Mouse (Mus musculus): ENCODE results near the gene Ece1. TPM values are rescaled to one million over a fixed set of nuclear protein-coding genes. Genes with fewer than 3 reads are reported as not detected.
A peak's percentile ranks its signal among the peaks of the same experiment; 100 is the strongest.

Ece1 gene
- polyA plus RNA-seq, 1 experiment from 2014 or later = 69.0 TPM

DNA sequence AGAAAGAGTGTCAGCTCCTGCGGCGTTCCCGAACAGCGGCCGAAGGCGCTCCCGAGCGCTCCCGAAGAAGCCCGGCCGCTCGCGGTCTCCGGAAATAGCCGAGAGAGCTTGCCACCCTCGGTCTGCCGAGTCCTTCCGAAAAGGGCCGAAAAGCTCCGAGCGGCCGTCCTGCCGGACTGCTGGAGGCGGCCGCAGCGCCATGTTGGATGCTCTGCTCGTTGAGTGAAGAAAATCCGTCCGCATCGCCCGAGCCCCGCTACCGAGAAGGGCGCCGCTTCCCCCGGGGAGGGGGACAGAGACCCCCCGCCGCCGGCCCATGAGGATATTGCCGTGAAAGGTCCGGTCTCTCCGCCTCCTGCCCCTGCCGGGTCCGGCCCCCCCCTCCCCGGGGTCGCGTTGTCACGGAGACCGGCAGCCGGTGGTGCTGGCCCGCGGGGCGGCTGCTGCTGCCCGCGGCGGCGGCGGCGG is 131.3 kb downstream of the Ece1 start:
- peak; percentile 93 for ATAC-seq (ENCODE audit: low FRiP score, low TSS enrichment)
- H3K27ac ChIP-seq (ENCODE audit: low read depth, low read length) = peak overlapping the region; percentile 93
- H3K9ac ChIP-seq (ENCODE audit: low read depth, low read length) = peak overlapping the region; percentile 99
- peaks cover 16% of the 10 kb centered on the region for H3K4me1 ChIP-seq (ENCODE audit: control insufficient read depth, insufficient read depth, low read length)
- peak overlapping the region; percentile 99 for H3K4me3 ChIP-seq (ENCODE audit: low read length)
- H3K27me3 ChIP-seq (ENCODE audit: control insufficient read depth, insufficient read depth, low read length) = no peaks in the 10 kb centered on the region
- under 1% methylated on average over 57 of the region's 59 CpGs for WGBS
- peaks cover 15% of the 10 kb centered on the region for H3K36me3 ChIP-seq (ENCODE audit: control insufficient read depth, insufficient read depth, low read length)
- peak overlapping the region; percentile 60 for H3K4me2 ChIP-seq (replicated peaks; ENCODE audit: low read depth, low read length)
- no peaks in the 10 kb centered on the region for H3K9me3 ChIP-seq (ENCODE audit: control insufficient read depth, low read length)

DNA sequence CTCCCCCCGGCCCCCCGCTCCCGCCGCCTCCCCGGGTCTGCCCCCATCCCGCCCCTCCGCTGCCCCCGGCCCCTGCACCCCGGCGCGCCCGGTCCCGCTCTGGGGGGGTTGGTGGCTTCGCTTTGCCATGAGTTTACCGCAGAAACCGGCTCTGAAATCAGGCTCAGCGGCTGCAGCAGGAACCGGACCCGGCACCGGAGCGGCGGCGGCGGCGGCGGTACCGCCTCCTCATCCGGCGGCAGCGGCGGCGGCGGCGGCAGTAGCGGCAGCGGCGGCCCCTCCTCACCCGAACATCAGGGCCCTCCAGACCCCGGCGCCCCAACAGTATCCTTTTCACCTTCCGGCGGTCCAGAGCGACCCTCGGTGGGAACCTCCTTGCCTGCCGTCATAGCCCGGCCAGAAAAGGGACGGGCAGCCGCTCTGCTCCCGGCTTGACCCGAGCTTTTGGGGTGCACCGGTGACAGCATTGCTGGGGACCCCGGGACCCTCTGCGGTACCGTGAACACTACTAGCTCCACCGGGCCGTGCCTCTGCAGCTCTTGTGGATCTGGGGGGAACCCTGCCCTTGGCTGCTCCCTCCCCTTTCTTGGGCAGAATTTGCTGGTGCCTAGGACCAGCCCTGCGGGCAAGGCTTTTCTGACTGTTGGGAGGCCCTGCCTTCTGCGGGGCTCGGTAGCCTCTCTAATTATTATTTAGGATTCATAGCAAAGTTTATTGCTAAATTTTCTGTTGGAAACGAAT is 132.0 kb downstream of the Ece1 start:
- Histone ChIP-seq H3K4me1 (ENCODE audit: control insufficient read depth, insufficient read depth, low read length) (peaks cover 16% of the 10 kb centered on the region), H3K27me3 (ENCODE audit: control insufficient read depth, insufficient read depth, low read length) (no peaks in the 10 kb centered on the region), H3K9me3 (ENCODE audit: control insufficient read depth, low read length) (no peaks in the 10 kb centered on the region), H3K4me3 (ENCODE audit: low read length) (peak overlapping the region; percentile 99), H3K27ac (ENCODE audit: low read depth, low read length) (peak overlapping the region; percentile 93), H3K36me3 (ENCODE audit: control insufficient read depth, insufficient read depth, low read length) (peaks cover 21% of the 10 kb centered on the region), H3K9ac (ENCODE audit: low read depth, low read length) (peak overlapping the region; percentile 99), H3K4me2 (replicated peaks; ENCODE audit: low read depth, low read length) (peak overlapping the region; percentile 60)
- 1% methylated on average over 54 of the region's 60 CpGs for WGBS
- peak; percentile 44 for ATAC-seq (ENCODE audit: low FRiP score, low TSS enrichment)

DNA sequence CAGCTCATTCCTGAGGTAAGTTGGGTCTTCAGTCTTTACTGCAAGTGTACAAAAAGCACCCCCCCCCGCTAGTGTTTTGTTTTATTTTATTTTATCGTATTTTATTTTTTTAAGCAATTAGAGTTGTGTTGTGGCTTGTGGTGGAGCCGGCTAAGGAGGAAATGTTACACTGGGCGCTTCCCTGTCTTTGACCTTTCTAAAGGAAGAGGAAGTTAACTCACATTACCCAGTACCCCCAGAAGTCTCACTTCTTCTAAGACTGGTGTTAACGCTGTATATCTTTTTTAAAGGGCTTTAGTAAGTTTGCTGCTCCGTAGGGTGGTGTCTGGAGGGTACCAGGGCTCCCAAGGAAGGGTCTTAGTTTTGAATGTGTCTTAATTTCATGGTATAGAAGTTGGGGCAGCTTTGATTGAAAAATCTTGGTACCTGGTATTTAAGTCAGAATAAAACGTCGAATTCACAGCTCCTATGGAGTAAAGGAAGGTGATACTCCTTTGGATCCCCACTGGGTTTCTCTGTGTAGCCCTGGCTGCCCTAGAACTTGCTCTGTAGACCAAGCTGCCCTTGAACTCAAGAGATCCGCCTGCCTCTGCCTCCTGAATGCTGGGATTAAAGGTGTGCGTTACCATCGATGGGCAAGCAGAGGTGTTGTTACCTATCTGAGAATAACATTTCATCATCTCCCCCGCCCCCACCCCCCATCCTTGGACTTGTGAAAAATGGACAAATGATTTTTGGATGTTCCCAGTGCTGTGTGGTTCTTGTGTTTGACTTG is 132.7 kb downstream of the Ece1 start:
- Histone ChIP-seq H3K27ac (ENCODE audit: low read depth, low read length) (peak overlapping the region; percentile 93; the same call in 1 of the 2 replicates), H3K36me3 (ENCODE audit: control insufficient read depth, insufficient read depth, low read length) (peaks cover 29% of the 10 kb centered on the region), H3K9me3 (ENCODE audit: control insufficient read depth, low read length) (no peaks in the 10 kb centered on the region), H3K4me3 (ENCODE audit: low read length) (peak overlapping the region; percentile 99), H3K4me1 (ENCODE audit: control insufficient read depth, insufficient read depth, low read length) (peaks cover 16% of the 10 kb centered on the region), H3K27me3 (ENCODE audit: control insufficient read depth, insufficient read depth, low read length) (no peaks in the 10 kb centered on the region), H3K4me2 (replicated peaks; ENCODE audit: low read depth, low read length) (peak overlapping the region; percentile 60), H3K9ac (ENCODE audit: low read depth, low read length) (peak overlapping the region; percentile 99)
- WGBS = 38% methylated on average over 12 of the region's 12 CpGs
- no peak for ATAC-seq (ENCODE audit: low FRiP score, low TSS enrichment)

DNA sequence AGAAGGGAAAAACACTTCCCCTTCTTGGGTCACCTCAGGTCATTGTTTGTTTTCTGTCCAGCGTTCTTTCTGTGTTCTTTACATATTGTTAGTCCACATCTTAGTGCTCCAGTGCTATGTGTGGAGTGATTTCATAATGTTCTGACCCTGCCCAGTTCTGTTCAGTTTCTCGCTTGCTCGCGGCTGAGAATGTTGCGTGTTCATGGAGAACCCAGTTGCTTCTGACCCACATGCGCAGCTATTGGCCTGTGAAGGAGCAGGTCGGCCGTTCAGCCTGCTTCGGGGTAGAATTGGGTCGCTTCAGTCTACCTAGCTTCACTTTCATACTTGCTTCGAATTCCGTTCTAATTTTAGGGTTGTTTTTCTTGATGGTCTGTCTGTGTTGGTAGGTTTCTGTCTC is 133.4 kb downstream of the Ece1 start:
- peak overlapping the region; percentile 99 for H3K4me3 ChIP-seq (ENCODE audit: low read length)
- 70% methylated on average over 12 of the region's 12 CpGs for WGBS
- peaks cover 32% of the 10 kb centered on the region for H3K36me3 ChIP-seq (ENCODE audit: control insufficient read depth, insufficient read depth, low read length)
- H3K4me1 ChIP-seq (ENCODE audit: control insufficient read depth, insufficient read depth, low read length) = peaks cover 20% of the 10 kb centered on the region
- no peaks in the 10 kb centered on the region for H3K27me3 ChIP-seq (ENCODE audit: control insufficient read depth, insufficient read depth, low read length)
- H3K9ac ChIP-seq (ENCODE audit: low read depth, low read length) = peak overlapping the region; percentile 99; the same call in 1 of the 2 replicates
- ATAC-seq (ENCODE audit: low FRiP score, low TSS enrichment) = no peak
- peak overlapping the region; percentile 60 for H3K4me2 ChIP-seq (replicated peaks; ENCODE audit: low read depth, low read length)
- H3K27ac ChIP-seq (ENCODE audit: low read depth, low read length) = no peak overlapping the region
- no peaks in the 10 kb centered on the region for H3K9me3 ChIP-seq (ENCODE audit: control insufficient read depth, low read length)

DNA sequence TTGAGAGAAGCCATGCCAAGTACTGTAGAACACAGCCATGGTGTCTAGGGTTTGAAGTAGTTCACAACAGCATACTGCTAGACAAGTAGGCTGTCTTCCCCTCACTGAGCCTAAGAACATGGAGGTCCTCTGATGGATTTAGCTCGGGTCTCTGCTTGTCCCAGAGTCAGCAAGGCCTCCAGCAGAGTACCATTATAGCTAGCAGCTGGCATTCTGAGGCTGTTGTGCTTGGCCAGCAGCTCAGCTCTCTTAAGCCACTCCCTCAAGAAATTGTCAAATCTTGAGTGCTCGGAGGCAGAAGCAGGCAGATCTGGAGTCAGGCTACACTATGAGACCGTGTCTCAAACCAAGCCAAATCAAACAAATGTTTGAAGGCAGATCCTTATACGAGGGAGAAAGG is 136.2 kb downstream of the Ece1 start:
- ATAC-seq (ENCODE audit: low FRiP score, low TSS enrichment) = no peak
- no peak overlapping the region for H3K9ac ChIP-seq (ENCODE audit: low read depth, low read length)
- no peak overlapping the region for H3K4me2 ChIP-seq (replicated peaks; ENCODE audit: low read depth, low read length)
- WGBS = 75% methylated on average over 4 of the region's 4 CpGs
- peaks cover 52% of the 10 kb centered on the region for H3K36me3 ChIP-seq (ENCODE audit: control insufficient read depth, insufficient read depth, low read length)
- H3K9me3 ChIP-seq (ENCODE audit: control insufficient read depth, low read length) = no peaks in the 10 kb centered on the region
- H3K27ac ChIP-seq (ENCODE audit: low read depth, low read length) = no peak overlapping the region
- H3K4me1 ChIP-seq (ENCODE audit: control insufficient read depth, insufficient read depth, low read length) = peaks cover 25% of the 10 kb centered on the region
- H3K27me3 ChIP-seq (ENCODE audit: control insufficient read depth, insufficient read depth, low read length) = no peaks in the 10 kb centered on the region
- no peak overlapping the region for H3K4me3 ChIP-seq (ENCODE audit: low read length)

DNA sequence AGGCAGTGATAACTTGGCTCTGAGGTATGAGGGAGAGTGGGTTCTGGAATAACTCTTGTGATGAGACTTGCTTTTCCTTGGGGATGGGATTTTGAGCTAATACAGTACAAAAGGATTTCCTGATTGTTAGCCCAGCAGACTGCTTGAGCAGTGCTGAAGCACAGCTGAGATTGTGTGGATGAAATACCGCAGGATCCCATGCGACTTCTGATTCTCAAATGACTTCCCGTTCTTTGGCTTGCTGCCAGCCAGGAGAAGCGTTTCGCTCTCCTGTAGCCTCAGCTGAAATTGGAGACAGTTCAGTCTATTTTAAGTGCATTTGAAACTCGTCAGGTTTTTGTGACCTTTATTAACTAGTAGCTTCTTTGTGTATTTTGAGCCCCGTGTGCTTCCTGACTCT is 138.6 kb downstream of the Ece1 start:
- Histone ChIP-seq H3K9ac (ENCODE audit: low read depth, low read length) (no peak overlapping the region; the same call in 1 of the 2 replicates), H3K4me3 (ENCODE audit: low read length) (no peak overlapping the region), H3K36me3 (ENCODE audit: control insufficient read depth, insufficient read depth, low read length) (peaks cover 66% of the 10 kb centered on the region), H3K9me3 (ENCODE audit: control insufficient read depth, low read length) (no peaks in the 10 kb centered on the region), H3K4me2 (replicated peaks; ENCODE audit: low read depth, low read length) (no peak overlapping the region), H3K27ac (ENCODE audit: low read depth, low read length) (no peak overlapping the region), H3K27me3 (ENCODE audit: control insufficient read depth, insufficient read depth, low read length) (no peaks in the 10 kb centered on the region), H3K4me1 (ENCODE audit: control insufficient read depth, insufficient read depth, low read length) (peaks cover 15% of the 10 kb centered on the region)
- WGBS = 23% methylated on average over 7 of the region's 7 CpGs
- no peak; the same call in 1 of the 2 replicates for ATAC-seq (ENCODE audit: low FRiP score, low TSS enrichment)

DNA sequence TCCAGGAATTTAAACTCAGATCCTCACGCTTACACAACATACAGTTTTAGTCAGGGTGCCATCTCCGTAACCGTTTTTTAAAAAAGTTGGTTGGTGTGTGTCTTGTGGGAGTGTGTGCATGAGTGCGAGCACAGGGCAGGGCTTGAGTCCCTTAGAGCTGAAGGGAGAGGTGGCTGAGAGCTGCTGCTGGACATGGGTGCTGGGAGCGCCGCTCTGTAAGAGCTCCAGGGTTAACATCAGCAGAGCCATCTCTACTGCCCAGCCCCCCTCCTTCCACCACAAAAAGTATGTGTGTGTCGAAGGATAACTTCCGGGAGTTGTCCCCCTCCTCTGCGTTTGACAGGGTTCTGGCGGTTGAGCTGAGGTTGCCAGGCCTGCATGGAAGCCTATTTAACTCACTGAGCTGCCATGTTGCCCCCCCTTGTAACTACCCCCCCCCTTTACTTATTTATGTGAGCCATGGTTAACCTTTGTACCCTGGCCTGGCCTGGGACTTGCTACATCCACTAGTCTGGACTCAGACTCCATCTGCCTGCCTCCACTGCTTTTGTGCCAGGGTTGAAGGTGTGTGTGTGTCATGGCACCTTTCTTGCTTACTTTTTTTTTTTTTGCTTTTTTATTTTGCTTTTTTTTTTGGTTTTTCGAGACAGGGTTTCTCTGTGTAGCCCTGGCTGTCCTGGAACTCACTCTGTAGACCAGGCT is 142.0 kb downstream of the Ece1 start:
- no peak for ATAC-seq (ENCODE audit: low FRiP score, low TSS enrichment)
- 82% methylated on average over 11 of the region's 11 CpGs for WGBS
- H3K4me1 ChIP-seq (ENCODE audit: control insufficient read depth, insufficient read depth, low read length) = peaks cover 8% of the 10 kb centered on the region
- peaks cover 60% of the 10 kb centered on the region for H3K36me3 ChIP-seq (ENCODE audit: control insufficient read depth, insufficient read depth, low read length)
- no peak overlapping the region for H3K4me3 ChIP-seq (ENCODE audit: low read length)
- no peaks in the 10 kb centered on the region for H3K9me3 ChIP-seq (ENCODE audit: control insufficient read depth, low read length)
- H3K27me3 ChIP-seq (ENCODE audit: control insufficient read depth, insufficient read depth, low read length) = no peaks in the 10 kb centered on the region
- H3K9ac ChIP-seq (ENCODE audit: low read depth, low read length) = no peak overlapping the region
- no peak overlapping the region for H3K27ac ChIP-seq (ENCODE audit: low read depth, low read length)
- no peak overlapping the region for H3K4me2 ChIP-seq (replicated peaks; ENCODE audit: low read depth, low read length)

DNA sequence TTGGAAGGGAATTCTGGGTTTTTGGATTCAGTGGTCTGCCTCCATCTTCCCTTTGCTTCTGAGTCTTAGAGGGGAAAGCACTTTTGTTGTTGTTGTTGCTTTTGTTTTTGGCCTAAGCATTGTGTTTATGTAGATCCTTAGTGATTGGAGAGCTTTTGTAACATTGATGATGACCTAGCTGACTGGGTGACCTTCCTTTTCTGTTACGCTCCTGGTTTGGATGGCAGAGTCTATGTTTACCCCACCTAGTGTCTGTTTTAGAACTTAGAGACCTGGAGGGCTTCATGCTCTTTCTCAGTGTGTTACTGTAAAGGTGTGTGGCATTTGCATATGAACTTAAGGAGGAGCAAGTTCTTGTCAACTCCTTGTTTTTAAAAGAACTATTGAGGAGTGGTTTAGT is 143.7 kb downstream of the Ece1 start:
- H3K27ac ChIP-seq (ENCODE audit: low read depth, low read length) = no peak overlapping the region
- no peaks in the 10 kb centered on the region for H3K27me3 ChIP-seq (ENCODE audit: control insufficient read depth, insufficient read depth, low read length)
- WGBS = 88% methylated on average over 1 of the region's 1 CpGs
- H3K36me3 ChIP-seq (ENCODE audit: control insufficient read depth, insufficient read depth, low read length) = peaks cover 56% of the 10 kb centered on the region
- ATAC-seq (ENCODE audit: low FRiP score, low TSS enrichment) = no peak
- no peaks in the 10 kb centered on the region for H3K9me3 ChIP-seq (ENCODE audit: control insufficient read depth, low read length)
- no peak overlapping the region for H3K4me3 ChIP-seq (ENCODE audit: low read length)
- H3K4me1 ChIP-seq (ENCODE audit: control insufficient read depth, insufficient read depth, low read length) = peaks cover 1% of the 10 kb centered on the region; the same call in 1 of the 2 replicates
- H3K9ac ChIP-seq (ENCODE audit: low read depth, low read length) = no peak overlapping the region
- no peak overlapping the region for H3K4me2 ChIP-seq (replicated peaks; ENCODE audit: low read depth, low read length)

Measured in kidney, embryonic 14.5 days (tissue).